Mouse (Mus musculus) erythroblast, embryonic 14.5 days (primary cell): ENCODE data around the gene Tpcn1.

ENCODE experiments used
- GATA1 ChIP-seq: IDR thresholded peaks from 2 replicates; pipeline ENCODE4 v1.6.1; 2012; ENCODE audit warnings: low read length, inconsistent platforms, mixed read lengths
- TAL1 ChIP-seq: IDR thresholded peaks from 3 replicates; pipeline ENCODE4 v1.6.1; 2012; ENCODE audit warnings: low read length, inconsistent platforms, mixed read lengths

GRCm38 (mm10) chr5:120579898-120580626, 8.4 kb downstream of the Tpcn1 start:
- TF ChIP-seq TAL1 (no peak), GATA1 (no peak)
